Mouse (Mus musculus) testis, adult 2 months (tissue): ENCODE results near the gene Gm49336. TPM values are rescaled to one million over a fixed set of nuclear protein-coding genes. Genes with fewer than 3 reads are reported as not detected.
A peak's percentile ranks its signal among the peaks of the same experiment; 100 is the strongest.

Source experiments
- H3K27ac ChIP-seq: fragments of 200-500 bp; 2 replicates; pipeline ENCODE4 v1.5.1; 2012; ENCODE audit warnings: low read depth, low read length; ENCODE audit not compliant: control insufficient read depth, insufficient read depth
- H3K27me3 ChIP-seq: fragments of 200-500 bp; 2 replicates; pipeline ENCODE4 v1.6.1; 2012; ENCODE audit warnings: mild to moderate bottlenecking, low read length, moderate library complexity; ENCODE audit not compliant: control insufficient read depth, insufficient read depth
- H3K36me3 ChIP-seq: fragments of 200-500 bp; 2 replicates; pipeline ENCODE4 v1.6.1; 2012; ENCODE audit warnings: mild to moderate bottlenecking, low read length; ENCODE audit not compliant: control insufficient read depth, insufficient read depth
- H3K4me1 ChIP-seq: fragments of 200-500 bp; 2 replicates; pipeline ENCODE4 v1.6.1; 2012; ENCODE audit warnings: low read length; ENCODE audit not compliant: control insufficient read depth, insufficient read depth
- H3K4me3 ChIP-seq: fragments of 200-500 bp; 2 replicates; pipeline ENCODE4 v1.5.1; 2012; ENCODE audit warnings: low read depth, mild to moderate bottlenecking, low read length, moderate library complexity, mixed read lengths; ENCODE audit not compliant: control insufficient read depth
- CTCF ChIP-seq: fragments of 200-500 bp; IDR thresholded peaks from 2 replicates; pipeline ENCODE4 v1.5.1; 2012; ENCODE audit warnings: low read depth, mild to moderate bottlenecking, inconsistent platforms, low read length, moderate library complexity; ENCODE audit not compliant: control insufficient read depth, insufficient read depth, insufficient replicate concordance
- POLR2A ChIP-seq: fragments of 200-500 bp; IDR thresholded peaks from 2 replicates; pipeline ENCODE4 v1.6.1; 2012; ENCODE audit warnings: low read depth, mild to moderate bottlenecking, inconsistent platforms, low read length, moderate library complexity; ENCODE audit not compliant: control insufficient read depth
- polyA plus RNA-seq: library from polyadenylated mRNA; depleted of rRNA; stranded (reverse); fragments of >200 nt; gene quantifications from 2 replicates; pipeline ENCODE4 v1.2.3, GENCODE M21; 2012; rRNA removed

Gm49336 gene
- 63.6 and 66.3 TPM in 2 replicates for polyA plus RNA-seq

DNA sequence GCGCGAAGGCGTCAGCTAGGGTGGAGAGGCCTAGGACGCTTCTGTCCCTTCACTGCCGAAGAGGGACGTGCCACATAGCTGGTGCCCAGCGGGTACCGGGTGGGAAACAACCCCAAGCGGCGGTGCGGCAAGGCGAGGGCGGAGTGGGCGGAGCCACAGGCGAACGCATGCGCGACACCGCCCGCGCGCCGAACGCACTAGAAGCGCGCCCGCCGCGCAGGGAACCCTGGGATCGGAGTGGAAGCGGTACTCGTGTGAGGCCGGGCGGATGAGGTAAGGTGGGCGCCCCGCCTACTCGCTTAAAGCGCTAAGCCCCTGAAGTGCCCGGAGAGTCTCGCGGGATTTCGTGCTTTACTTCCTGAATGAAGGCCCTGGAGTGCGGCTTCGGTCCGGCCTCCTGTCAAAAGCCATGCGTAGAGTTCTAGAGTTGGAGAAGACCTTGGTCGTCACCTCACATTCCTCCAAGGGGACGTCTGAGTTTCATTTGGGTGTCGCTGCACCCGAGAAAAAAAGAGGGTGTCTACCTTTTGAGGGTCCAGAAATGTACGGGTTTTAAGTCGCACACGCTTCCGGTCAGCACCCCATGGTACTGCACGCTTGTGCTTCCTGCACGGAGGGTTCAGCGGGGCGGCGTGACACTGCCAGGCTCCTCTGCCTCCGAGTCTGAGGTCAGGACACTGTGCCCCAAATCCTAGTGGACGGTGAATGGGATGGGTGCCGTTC, at the start of gene Gm49336, which contains the start of gene Nupl1:
Gene Gm49336, minus strand, starts transcription at position 227 of the 723 bp plus-strand sequence.
Gene Nupl1, minus strand, starts transcription at position 151 of the 723 bp plus-strand sequence.
- H3K27ac ChIP-seq = peak within 1 kb of the TSS; percentile 91
- H3K27me3 ChIP-seq = no peaks in the 10 kb centered on the region
- H3K36me3 ChIP-seq = no peaks in the 10 kb centered on the region
- peak; percentile 2; the same call in 1 of the 2 replicates for TF ChIP-seq CTCF
- peak; percentile 95 for TF ChIP-seq POLR2A
- peak within 1 kb of the TSS; percentile 97 for H3K4me3 ChIP-seq
- peaks cover 5% of the 10 kb centered on the region for H3K4me1 ChIP-seq

DNA sequence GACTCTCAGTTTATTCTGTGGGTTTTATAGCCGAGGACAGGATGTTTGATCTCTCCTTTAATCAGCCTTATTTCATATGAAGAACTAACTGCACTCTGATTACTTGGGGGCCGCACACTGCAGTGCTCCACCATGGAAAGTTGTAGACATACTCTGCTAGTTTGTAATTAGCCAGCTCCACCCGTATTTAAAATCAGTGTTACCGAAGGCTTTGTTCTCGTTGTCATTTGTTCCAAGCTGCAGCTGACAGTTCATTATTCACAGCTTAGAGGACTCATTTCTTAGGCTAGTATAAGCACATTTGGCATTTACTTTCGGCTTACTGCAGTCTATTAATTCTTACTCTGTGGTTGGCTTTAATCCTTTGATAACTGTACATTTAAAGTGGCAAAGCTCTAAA, 49.7 kb upstream of the Gm49336 start:
- Histone ChIP-seq H3K4me3 (no peak overlapping the region), H3K27me3 (no peaks in the 10 kb centered on the region), H3K27ac (no peak overlapping the region), H3K36me3 (peaks cover 2% of the 10 kb centered on the region), H3K4me1 (no peaks in the 10 kb centered on the region)
- no peak for TF ChIP-seq POLR2A
- TF ChIP-seq CTCF = no peak

- TF ChIP-seq POLR2A (no peak), CTCF (no peak)
- H3K4me1 ChIP-seq = no peaks in the 10 kb centered on the region
- H3K36me3 ChIP-seq = peaks cover 2% of the 10 kb centered on the region
- no peaks in the 10 kb centered on the region for H3K27me3 ChIP-seq
- no peak overlapping the region for H3K4me3 ChIP-seq
- H3K27ac ChIP-seq = no peak overlapping the region
Observed at GRCm38 (mm10) chr14:60300224-60300991, 49.1 kb upstream of the Gm49336 start.

DNA sequence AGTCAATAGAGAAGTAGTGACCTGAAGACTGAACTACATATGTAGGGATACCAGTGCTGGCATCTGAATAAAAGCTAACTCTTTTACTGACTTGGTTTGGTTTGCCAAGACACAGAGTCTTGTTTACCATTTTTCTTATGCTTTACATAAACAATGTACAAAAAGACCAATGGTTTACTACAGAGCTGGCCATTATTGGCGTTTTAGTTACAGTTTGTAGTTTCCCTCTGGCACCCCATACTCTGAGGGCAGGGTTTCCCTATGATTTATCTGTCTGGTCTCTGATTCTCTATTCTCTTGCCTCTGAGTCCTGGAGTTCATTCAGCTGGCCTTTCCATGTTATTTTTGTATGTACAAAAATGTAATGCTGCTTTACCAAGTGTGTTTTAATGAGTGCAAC, 44.2 kb upstream of the Gm49336 start:
- TF ChIP-seq POLR2A (no peak), CTCF (no peak)
- Histone ChIP-seq H3K4me1 (no peaks in the 10 kb centered on the region), H3K36me3 (peaks cover 4% of the 10 kb centered on the region), H3K27me3 (no peaks in the 10 kb centered on the region), H3K4me3 (no peak overlapping the region), H3K27ac (no peak overlapping the region)

GRCm38 (mm10) chr14:60290363-60290762, 39.1 kb upstream of the Gm49336 start:
- no peak overlapping the region for H3K27ac ChIP-seq
- H3K4me3 ChIP-seq = no peak overlapping the region
- H3K36me3 ChIP-seq = peaks cover 5% of the 10 kb centered on the region
- H3K4me1 ChIP-seq = no peaks in the 10 kb centered on the region
- no peaks in the 10 kb centered on the region for H3K27me3 ChIP-seq
- no peak for TF ChIP-seq POLR2A
- no peak for TF ChIP-seq CTCF

- Histone ChIP-seq H3K36me3 (peaks cover 4% of the 10 kb centered on the region), H3K27ac (no peak overlapping the region), H3K27me3 (no peaks in the 10 kb centered on the region), H3K4me1 (0 out of 2 replicates have a peak, but pooled peaks cover 3% of the 10 kb centered on the region), H3K4me3 (no peak overlapping the region)
- TF ChIP-seq POLR2A = no peak
- TF ChIP-seq CTCF = no peak
Observed at GRCm38 (mm10) chr14:60286194-60286863, 35.0 kb upstream of the Gm49336 start.

GRCm38 (mm10) chr14:60275301-60276276, 24.3 kb upstream of the Gm49336 start:
- TF ChIP-seq POLR2A = no peak
- H3K36me3 ChIP-seq = no peaks in the 10 kb centered on the region
- H3K4me1 ChIP-seq = no peaks in the 10 kb centered on the region
- no peak overlapping the region for H3K4me3 ChIP-seq
- H3K27ac ChIP-seq = no peak overlapping the region
- H3K27me3 ChIP-seq = no peaks in the 10 kb centered on the region
